Mouse (Mus musculus): ENCODE results near the gene Inpp5f. TPM values are rescaled to one million over a fixed set of nuclear protein-coding genes. Genes with fewer than 3 reads are reported as not detected.

Gene Inpp5f
- polyA plus RNA-seq, 1 experiment from 2014 or later, result 366 TPM

- 42% methylated on average over 2 of the region's 2 CpGs for WGBS
- Histone ChIP-seq H3K4me2 (ENCODE audit: low read length) (no peak overlapping the region), H3K9ac (replicated peaks; ENCODE audit: low read depth, low read length) (no peak overlapping the region), H3K4me1 (replicated peaks; ENCODE audit: control insufficient read depth, insufficient read depth, low read length) (peaks cover 15% of the 10 kb centered on the region), H3K27ac (ENCODE audit: low read length) (no peak overlapping the region), H3K4me3 (replicated peaks; ENCODE audit: low read length) (no peak overlapping the region), H3K27me3 (replicated peaks; ENCODE audit: control insufficient read depth, insufficient read depth, low read length) (no peaks in the 10 kb centered on the region), H3K36me3 (ENCODE audit: control insufficient read depth, insufficient read depth) (0 out of 2 replicates have a peak, but pooled peaks cover 2% of the 10 kb centered on the region), H3K9me3 (ENCODE audit: control insufficient read depth, low read length) (no peaks in the 10 kb centered on the region)
- ATAC-seq, result no peak
Observed at GRCm38 (mm10) chr7:128668831-128669230, 57.7 kb downstream of the Inpp5f start.

- H3K9me3 ChIP-seq (ENCODE audit: control insufficient read depth, low read length), result no peaks in the 10 kb centered on the region
- H3K27me3 ChIP-seq (replicated peaks; ENCODE audit: control insufficient read depth, insufficient read depth, low read length), result no peaks in the 10 kb centered on the region
- H3K27ac ChIP-seq (ENCODE audit: low read length), result peak overlapping the region; percentile 37
- peak; percentile 90 for ATAC-seq
- 6% methylated on average over 8 of the region's 8 CpGs for WGBS
- H3K9ac ChIP-seq (replicated peaks; ENCODE audit: low read depth, low read length), result no peak overlapping the region
- H3K4me3 ChIP-seq (replicated peaks; ENCODE audit: low read length), result no peak overlapping the region
- peak overlapping the region; percentile 41 for H3K4me2 ChIP-seq (ENCODE audit: low read length)
- H3K4me1 ChIP-seq (replicated peaks; ENCODE audit: control insufficient read depth, insufficient read depth, low read length), result peaks cover 15% of the 10 kb centered on the region
- peaks cover 3% of the 10 kb centered on the region; the same call in 1 of the 2 replicates for H3K36me3 ChIP-seq (ENCODE audit: control insufficient read depth, insufficient read depth)
Observed at GRCm38 (mm10) chr7:128671952-128672351, 60.8 kb downstream of the Inpp5f start.

GRCm38 (mm10) chr7:128672408-128673010 lies 61.4 kb downstream of the Inpp5f start:
- H3K4me3 ChIP-seq (replicated peaks; ENCODE audit: low read length), result no peak overlapping the region
- 5% methylated on average over 15 of the region's 15 CpGs for WGBS
- no peaks in the 10 kb centered on the region for H3K9me3 ChIP-seq (ENCODE audit: control insufficient read depth, low read length)
- peak overlapping the region; percentile 12 for H3K9ac ChIP-seq (replicated peaks; ENCODE audit: low read depth, low read length)
- peaks cover 15% of the 10 kb centered on the region for H3K4me1 ChIP-seq (replicated peaks; ENCODE audit: control insufficient read depth, insufficient read depth, low read length)
- H3K27ac ChIP-seq (ENCODE audit: low read length), result peak overlapping the region; percentile 37
- ATAC-seq, result peak; percentile 66
- peak overlapping the region; percentile 41 for H3K4me2 ChIP-seq (ENCODE audit: low read length)
- H3K36me3 ChIP-seq (ENCODE audit: control insufficient read depth, insufficient read depth), result peaks cover 3% of the 10 kb centered on the region; the same call in 1 of the 2 replicates
- no peaks in the 10 kb centered on the region for H3K27me3 ChIP-seq (replicated peaks; ENCODE audit: control insufficient read depth, insufficient read depth, low read length)

- WGBS, result 68% methylated on average over 3 of the region's 3 CpGs
- Histone ChIP-seq H3K4me1 (replicated peaks; ENCODE audit: control insufficient read depth, insufficient read depth, low read length) (no peaks in the 10 kb centered on the region), H3K9ac (replicated peaks; ENCODE audit: low read depth, low read length) (no peak overlapping the region), H3K36me3 (ENCODE audit: control insufficient read depth, insufficient read depth) (peaks cover 8% of the 10 kb centered on the region), H3K27me3 (replicated peaks; ENCODE audit: control insufficient read depth, insufficient read depth, low read length) (no peaks in the 10 kb centered on the region), H3K9me3 (ENCODE audit: control insufficient read depth, low read length) (no peaks in the 10 kb centered on the region), H3K4me2 (ENCODE audit: low read length) (no peak overlapping the region), H3K27ac (ENCODE audit: low read length) (no peak overlapping the region), H3K4me3 (replicated peaks; ENCODE audit: low read length) (no peak overlapping the region)
- ATAC-seq, result no peak
Observed at GRCm38 (mm10) chr7:128678546-128678945, 67.4 kb downstream of the Inpp5f start.

- peak; percentile 84 for ATAC-seq
- H3K27ac ChIP-seq (ENCODE audit: low read length), result peak overlapping the region; percentile 95
- peaks cover 37% of the 10 kb centered on the region for H3K36me3 ChIP-seq (ENCODE audit: control insufficient read depth, insufficient read depth)
Observed at GRCm38 (mm10) chr7:128687821-128688564, 76.9 kb downstream of the Inpp5f start.

GRCm38 (mm10) chr7:128689347-128689746 lies 78.2 kb downstream of the Inpp5f start:
- Histone ChIP-seq H3K27me3 (replicated peaks; ENCODE audit: control insufficient read depth, insufficient read depth, low read length) (no peaks in the 10 kb centered on the region), H3K9ac (replicated peaks; ENCODE audit: low read depth, low read length) (peak overlapping the region; percentile 56), H3K4me1 (replicated peaks; ENCODE audit: control insufficient read depth, insufficient read depth, low read length) (peaks cover 10% of the 10 kb centered on the region), H3K9me3 (ENCODE audit: control insufficient read depth, low read length) (peaks cover 14% of the 10 kb centered on the region), H3K27ac (ENCODE audit: low read length) (peak overlapping the region; percentile 80), H3K4me2 (ENCODE audit: low read length) (peak overlapping the region; percentile 52), H3K4me3 (replicated peaks; ENCODE audit: low read length) (peak overlapping the region; percentile 54), H3K36me3 (ENCODE audit: control insufficient read depth, insufficient read depth) (peaks cover 37% of the 10 kb centered on the region)
- 51% methylated on average over 8 of the region's 8 CpGs for WGBS
- no peak for ATAC-seq

More at GRCm38 (mm10) chr7:128687821-128688564, 76.9 kb downstream of the Inpp5f start:
- WGBS, result 60% methylated on average over 56 of the region's 56 CpGs
- H3K9ac ChIP-seq (replicated peaks; ENCODE audit: low read depth, low read length), result peak overlapping the region; percentile 71
- peaks cover 14% of the 10 kb centered on the region for H3K9me3 ChIP-seq (ENCODE audit: control insufficient read depth, low read length)
- H3K4me1 ChIP-seq (replicated peaks; ENCODE audit: control insufficient read depth, insufficient read depth, low read length), result peaks cover 10% of the 10 kb centered on the region
- no peaks in the 10 kb centered on the region for H3K27me3 ChIP-seq (replicated peaks; ENCODE audit: control insufficient read depth, insufficient read depth, low read length)
- H3K4me3 ChIP-seq (replicated peaks; ENCODE audit: low read length), result peak overlapping the region; percentile 54
- peak overlapping the region; percentile 52 for H3K4me2 ChIP-seq (ENCODE audit: low read length)

- WGBS, result 3% methylated on average over 7 of the region's 7 CpGs
- Histone ChIP-seq H3K9ac (replicated peaks; ENCODE audit: low read depth, low read length) (peak overlapping the region; percentile 33), H3K4me2 (ENCODE audit: low read length) (peak overlapping the region; percentile 61), H3K4me1 (replicated peaks; ENCODE audit: control insufficient read depth, insufficient read depth, low read length) (peaks cover 10% of the 10 kb centered on the region), H3K36me3 (ENCODE audit: control insufficient read depth, insufficient read depth) (peaks cover 32% of the 10 kb centered on the region), H3K4me3 (replicated peaks; ENCODE audit: low read length) (peak overlapping the region; percentile 54), H3K27ac (ENCODE audit: low read length) (peak overlapping the region; percentile 80), H3K27me3 (replicated peaks; ENCODE audit: control insufficient read depth, insufficient read depth, low read length) (no peaks in the 10 kb centered on the region), H3K9me3 (ENCODE audit: control insufficient read depth, low read length) (peaks cover 14% of the 10 kb centered on the region)
- peak; percentile 76 for ATAC-seq
Observed at GRCm38 (mm10) chr7:128690070-128690469, 78.9 kb downstream of the Inpp5f start.

GRCm38 (mm10) chr7:128690796-128691195 lies 79.7 kb downstream of the Inpp5f start:
- Histone ChIP-seq H3K27ac (ENCODE audit: low read length) (peak overlapping the region; percentile 80), H3K27me3 (replicated peaks; ENCODE audit: control insufficient read depth, insufficient read depth, low read length) (no peaks in the 10 kb centered on the region), H3K4me1 (replicated peaks; ENCODE audit: control insufficient read depth, insufficient read depth, low read length) (peaks cover 10% of the 10 kb centered on the region), H3K36me3 (ENCODE audit: control insufficient read depth, insufficient read depth) (peaks cover 25% of the 10 kb centered on the region), H3K9ac (replicated peaks; ENCODE audit: low read depth, low read length) (peak overlapping the region; percentile 43; the same call in 1 of the 2 replicates), H3K9me3 (ENCODE audit: control insufficient read depth, low read length) (peaks cover 14% of the 10 kb centered on the region), H3K4me2 (ENCODE audit: low read length) (peak overlapping the region; percentile 61), H3K4me3 (replicated peaks; ENCODE audit: low read length) (peak overlapping the region; percentile 54)
- peak; percentile 75 for ATAC-seq
- WGBS, result 19% methylated on average over 7 of the region's 7 CpGs

- no peaks in the 10 kb centered on the region for H3K27me3 ChIP-seq (replicated peaks; ENCODE audit: control insufficient read depth, insufficient read depth, low read length)
- H3K4me2 ChIP-seq (ENCODE audit: low read length), result no peak overlapping the region
- peaks cover 10% of the 10 kb centered on the region for H3K4me1 ChIP-seq (replicated peaks; ENCODE audit: control insufficient read depth, insufficient read depth, low read length)
- no peak overlapping the region for H3K27ac ChIP-seq (ENCODE audit: low read length)
- no peak overlapping the region for H3K4me3 ChIP-seq (replicated peaks; ENCODE audit: low read length)
- peaks cover 12% of the 10 kb centered on the region for H3K9me3 ChIP-seq (ENCODE audit: control insufficient read depth, low read length)
- no peak overlapping the region for H3K9ac ChIP-seq (replicated peaks; ENCODE audit: low read depth, low read length)
- H3K36me3 ChIP-seq (ENCODE audit: control insufficient read depth, insufficient read depth), result peaks cover 18% of the 10 kb centered on the region
- WGBS, result 93% methylated on average over 7 of the region's 7 CpGs
- ATAC-seq, result no peak
Observed at GRCm38 (mm10) chr7:128692163-128692562, 81.0 kb downstream of the Inpp5f start.
